Mouse (Mus musculus) neural tube, embryonic 10.5 days (tissue): ENCODE results near the gene Rpl9-ps6.
"Not testable (repeated sequence)": the region's sequence is repeated elsewhere in the genome, so short reads cannot be mapped to it uniquely, and the experiment has no call there.

Experiments
- DNase-seq: peaks from one replicate; pipeline ENCODE4 v3.0.0-alpha.2; 2017; ENCODE audit warnings: low spot score; ENCODE audit errors: extremely low spot score

The Rpl9-ps6 gene

DNA sequence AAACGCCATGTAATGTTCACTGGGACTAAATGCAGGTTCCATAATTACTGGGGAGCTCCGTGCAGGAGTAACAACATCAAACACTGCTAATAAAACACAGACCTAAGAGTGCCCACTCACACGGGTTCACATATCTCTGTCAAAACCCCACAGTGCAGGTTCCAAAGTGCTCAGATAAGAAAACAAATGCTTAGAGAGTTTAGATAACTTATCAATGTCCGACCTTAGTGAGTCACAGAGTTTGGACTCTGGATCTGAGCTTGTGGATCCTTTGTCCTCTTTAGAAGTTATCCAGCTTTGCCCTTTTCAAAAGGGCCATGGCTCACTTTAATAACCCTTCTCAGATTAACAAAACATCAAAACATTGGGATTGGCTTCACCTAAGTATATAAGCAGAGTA is 15.1 kb upstream of the Rpl9-ps6 start:
- DNase-seq: no peak

DNA sequence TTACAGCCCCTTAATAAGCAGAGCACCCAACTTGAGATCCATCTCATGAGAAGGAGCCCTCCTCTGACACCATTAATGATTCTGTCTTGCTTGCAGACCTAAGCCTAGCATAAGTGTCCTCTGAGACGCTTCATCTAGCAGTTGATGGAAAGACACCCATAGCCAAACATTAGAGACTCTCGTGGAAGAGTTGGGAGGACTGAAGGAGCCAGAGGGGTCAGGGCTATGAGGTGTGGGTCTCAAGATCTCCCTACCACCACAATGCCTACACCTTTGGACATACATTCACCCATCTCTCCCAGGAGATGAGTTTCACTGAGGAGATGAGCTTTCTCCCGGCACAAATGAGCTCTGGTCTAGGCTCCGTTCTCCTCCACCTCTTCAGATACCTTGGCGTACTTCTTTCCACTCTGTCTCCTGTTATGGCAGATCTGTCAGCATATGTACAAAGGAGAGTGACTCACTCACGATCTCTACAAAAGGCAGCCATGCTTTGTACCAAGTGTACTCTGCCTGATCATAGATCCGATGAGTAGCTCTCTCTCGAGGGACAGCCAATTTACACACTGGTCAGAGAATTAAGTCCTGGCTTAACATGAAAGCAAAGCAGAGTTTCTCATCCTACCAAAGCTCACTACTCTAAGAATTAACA is 14.5 kb upstream of the Rpl9-ps6 start:
- DNase-seq: no peak

DNA sequence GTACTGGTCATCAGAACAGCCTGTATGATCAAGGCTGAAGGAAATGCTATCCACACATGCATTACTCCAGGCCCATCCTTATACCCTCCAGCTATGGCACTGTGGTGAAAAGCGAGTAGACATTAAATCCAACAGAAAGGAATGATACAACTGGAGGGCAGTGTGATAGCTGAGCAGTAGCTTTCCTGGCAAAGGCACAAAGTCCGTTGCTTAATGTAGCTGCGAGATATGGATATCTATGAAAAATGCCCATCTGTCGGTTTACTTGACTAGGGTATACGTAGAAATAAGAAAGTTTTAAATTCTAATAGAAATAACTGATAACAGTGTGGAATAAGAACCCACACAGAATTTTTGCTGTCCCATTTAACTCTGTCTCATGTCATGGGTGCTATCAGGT is 13.9 kb upstream of the Rpl9-ps6 start:
- no peak for DNase-seq

DNA sequence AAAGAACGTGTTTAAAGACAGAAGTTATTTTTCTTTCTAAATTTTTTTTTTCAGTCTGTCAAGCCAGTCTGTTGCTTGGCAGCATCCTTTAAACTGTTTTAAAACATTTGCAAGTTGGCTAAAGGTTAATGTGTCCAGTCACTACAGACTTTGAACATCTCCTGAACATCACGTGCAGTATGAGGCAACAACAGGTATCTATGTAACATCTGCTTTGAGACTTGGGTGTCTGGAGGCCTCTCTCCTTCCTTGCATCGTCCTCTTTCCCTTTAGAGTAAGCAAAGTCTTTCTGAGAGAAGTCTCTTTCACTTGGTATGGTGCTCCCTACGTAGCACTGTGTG is 10.3 kb upstream of the Rpl9-ps6 start:
- no peak for DNase-seq

DNA sequence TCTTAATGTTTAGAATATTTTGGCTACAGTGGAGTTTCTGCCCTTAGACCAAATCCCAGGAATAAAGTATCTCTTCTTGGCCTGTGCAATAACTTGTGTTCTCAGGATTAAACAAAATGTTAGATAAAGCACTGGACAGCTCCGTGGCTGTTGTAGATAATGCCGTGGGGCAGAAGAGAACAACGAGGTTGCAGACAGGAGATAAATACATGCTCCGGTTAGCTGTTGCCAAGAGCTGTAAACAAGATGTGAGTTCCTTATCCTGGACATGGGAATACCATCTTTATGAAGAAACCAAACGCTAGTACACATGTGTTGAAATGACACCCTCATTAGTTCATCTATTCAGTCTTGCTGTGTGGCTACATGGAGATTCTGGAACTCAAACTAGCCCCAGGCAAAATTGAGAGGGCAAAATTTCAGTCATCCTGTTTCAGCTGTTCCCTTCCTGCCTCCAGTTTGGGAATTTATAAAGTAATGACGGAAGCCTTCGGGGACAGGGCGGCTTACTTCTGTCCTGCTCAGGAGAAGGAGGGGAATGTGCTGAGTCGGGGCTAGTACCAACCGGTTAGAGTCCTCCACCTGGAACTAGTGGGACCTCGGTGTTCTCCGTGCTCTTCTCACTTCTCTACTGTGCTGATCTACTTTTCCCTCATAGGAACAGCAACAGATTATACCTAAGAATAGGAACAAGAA is 9.8 kb upstream of the Rpl9-ps6 start:
- no peak for DNase-seq

DNA sequence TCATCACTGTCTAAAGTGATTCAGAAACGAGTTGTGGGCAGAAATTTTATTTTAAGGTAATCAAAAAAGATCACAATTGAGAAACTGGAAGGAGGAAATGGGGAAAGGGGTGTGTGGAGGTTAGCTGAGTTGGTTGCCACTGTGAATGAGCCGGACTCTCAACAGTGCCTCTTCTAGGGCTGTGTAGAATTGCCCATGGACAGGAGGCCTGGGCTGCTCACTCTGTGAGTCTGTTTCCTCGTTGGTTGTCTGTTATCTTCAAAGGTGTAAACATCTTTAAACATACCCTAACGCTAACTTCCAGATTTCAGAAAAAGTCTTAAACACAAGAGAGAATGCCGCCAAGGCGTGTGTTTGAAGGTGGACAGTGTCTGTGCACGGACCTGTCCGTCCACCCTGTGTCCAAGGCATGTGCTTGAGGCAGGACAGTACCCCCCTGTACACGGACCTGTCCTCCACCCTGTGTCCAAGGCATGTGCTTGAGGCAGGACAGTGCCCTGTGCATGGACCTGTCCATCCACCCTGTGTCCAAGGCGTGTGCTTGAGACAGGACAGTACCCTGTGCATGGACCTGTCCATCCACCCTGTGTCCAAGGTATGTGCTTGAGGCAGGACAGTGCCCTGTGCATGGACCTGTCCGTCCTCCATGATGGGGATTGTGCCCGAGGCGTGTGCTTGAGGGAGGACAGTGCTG is 4.3 kb upstream of the Rpl9-ps6 start:
- DNase-seq: no peak

DNA sequence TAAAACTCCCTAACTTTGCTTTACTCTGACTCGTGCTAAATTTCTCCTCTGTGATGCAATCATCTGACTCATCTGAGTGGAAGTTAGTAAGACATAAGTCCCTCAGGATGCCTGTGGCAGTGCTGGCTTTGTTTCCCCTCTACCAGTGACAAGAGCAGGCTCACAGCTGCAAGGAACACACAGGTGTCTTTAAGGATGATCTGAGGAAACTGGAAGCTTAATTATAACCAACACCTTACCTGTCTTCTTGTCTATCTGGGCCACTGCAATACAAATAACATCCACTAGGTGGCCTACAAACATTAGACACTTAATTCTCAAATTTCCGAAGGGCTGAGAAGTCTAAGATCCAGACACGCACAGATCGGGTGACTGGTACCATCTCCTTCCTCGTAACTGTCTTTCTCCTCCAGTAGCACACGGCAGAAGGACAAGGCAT is 3.7 kb upstream of the Rpl9-ps6 start:
- DNase-seq: peak; percentile 15

DNA sequence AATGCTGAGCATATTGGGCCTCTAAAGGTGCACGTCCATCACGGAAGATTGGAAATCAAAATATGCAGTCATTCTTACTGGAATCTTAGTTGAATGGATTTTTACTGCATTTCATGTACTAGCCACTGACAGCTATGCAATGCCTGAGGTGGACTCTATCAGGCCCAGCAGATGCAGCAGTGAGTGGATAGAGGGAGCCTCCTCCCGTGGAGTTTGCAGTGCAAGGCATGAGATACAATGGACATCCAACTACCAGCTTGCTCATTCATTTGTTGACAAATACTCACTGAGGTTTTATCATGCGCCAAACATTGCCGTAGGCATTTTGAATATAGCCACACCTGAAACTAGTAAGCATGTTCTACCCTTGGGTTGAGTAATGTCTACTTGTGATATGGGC is 947 bp upstream of the Rpl9-ps6 start:
- DNase-seq: no peak

DNA sequence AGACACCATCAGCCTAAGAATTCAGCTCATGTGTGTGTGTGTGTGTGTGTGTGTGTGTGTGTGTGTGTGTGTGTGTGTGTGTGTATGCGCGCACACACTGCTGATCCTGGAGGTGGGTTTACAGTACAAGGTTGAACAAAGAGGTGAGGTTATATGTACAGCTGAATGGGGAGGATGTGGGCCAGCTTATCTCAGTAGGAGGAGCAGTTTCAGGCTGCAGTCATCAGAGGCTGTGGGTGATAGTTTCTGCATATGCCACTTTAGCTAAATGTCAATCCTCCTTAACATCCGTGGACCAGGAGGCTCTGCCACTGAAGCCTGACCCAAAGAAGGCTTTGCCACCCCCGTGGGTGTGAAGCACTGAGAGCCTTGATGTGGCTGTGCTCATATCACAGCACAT is 1.1 kb downstream of the Rpl9-ps6 start:
- no peak for DNase-seq

DNA sequence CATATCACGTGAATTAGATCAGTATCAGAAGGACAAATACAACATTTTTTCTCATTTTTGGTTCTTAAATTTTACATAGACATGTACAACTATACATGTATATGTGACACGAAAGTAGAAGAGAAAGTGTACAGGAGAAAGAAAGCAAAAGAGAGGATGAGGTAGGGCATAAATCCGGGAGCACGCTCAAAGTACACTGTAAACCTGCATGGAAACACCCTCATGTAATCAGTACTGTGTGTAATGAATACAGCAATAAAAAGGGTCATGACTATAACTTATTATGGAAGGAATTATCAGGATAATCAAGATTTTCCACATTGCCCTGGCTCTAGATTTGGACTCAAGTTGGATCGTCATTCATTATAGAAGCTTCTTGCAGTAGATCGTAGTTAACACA is 3.3 kb downstream of the Rpl9-ps6 start:
- no peak for DNase-seq

DNA sequence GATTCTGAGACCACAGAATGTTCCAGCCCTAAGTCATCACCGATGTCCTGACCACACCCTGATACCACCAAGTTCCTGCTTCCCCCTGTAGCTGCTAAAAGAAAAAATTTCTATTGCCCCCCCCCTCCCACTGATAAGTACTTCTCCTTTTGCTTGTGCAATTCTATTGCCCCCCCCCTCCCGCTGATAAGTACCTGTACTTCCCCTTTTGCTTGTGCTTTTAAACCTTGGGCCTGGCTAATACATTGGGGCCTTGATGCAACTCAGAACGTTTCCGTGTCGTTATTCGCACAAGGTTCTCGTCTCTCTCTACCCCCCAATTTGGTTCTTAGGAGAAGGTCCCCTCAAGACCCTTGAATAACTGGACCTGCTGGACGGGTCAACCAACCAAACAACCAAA is 8.7 kb downstream of the Rpl9-ps6 start:
- not testable (repeated sequence) for DNase-seq

DNA sequence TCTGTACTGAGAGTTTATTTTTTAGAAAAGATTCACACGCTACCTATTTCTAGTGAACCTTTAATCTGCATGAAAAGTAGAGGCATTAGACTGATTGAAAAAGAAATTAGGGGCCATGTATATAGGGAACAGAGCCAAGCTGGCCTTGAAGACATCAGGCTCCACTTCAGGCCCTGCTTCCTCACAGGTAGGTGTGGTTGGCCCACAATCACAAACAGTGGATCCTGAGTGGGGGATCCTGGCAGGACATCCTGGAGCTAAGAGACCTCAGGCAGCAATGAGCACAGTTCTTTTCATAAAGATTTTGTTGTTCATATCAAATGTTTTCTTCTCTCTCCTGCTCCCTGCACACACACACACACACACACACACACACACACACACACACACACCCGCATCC is 9.6 kb downstream of the Rpl9-ps6 start:
- no peak for DNase-seq

DNA sequence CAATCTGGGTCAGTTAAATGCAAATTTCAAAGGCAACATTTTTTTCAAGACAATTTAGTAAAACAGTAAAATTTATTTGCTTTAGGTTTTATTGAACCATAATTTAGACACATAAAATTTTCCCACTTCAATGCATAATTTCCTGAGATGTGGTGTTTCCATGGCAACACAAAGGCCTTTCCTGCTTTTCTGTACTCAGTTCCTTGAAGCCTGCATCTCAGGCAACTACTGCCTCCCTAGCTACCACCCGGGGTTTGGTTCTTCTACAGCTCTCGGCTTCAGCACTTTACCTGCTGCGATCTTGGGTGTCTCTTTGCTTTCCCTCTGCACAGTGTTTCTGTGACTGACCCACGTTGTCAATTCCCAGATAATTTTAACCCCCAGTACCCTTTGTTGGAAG is 14.1 kb downstream of the Rpl9-ps6 start:
- DNase-seq: no peak

DNA sequence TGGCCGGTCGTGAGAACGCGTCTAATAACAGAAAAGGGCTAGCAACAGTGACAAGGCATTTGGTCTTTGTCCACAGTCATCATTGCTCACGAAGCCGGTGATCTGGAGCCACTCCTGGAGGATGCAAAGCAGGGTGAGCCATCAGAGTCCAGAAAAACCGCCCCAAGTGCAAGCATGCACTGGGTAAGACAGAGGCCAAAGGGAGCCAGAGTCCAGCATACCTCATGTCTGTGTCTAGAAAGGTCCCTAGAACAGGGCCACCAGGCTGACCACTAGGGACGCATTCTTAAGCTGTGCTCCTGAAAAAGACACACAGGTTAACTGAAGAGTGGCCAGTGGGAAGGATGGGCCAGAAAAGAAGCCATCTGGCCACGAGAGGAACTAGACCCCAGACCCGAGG is 17.4 kb downstream of the Rpl9-ps6 start:
- no peak for DNase-seq

DNA sequence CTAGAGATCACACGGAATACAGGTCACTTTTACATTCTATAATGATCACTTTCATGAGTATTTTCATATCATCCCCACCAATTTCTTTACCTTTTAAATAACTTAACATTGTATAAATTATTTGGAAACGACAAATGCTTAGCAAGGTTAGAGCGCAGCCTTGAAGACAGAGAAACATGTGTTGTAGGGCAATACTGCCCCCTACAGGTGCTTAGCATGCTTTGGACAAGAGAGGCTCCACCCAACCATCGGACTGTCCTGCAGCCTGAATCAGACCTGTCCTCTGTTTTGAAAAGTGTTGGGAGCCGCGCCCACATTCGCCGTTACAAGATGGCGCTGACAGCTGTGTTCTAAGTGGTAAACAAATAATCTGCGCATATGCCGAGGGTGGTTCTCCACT is 24.8 kb downstream of the Rpl9-ps6 start:
- no peak for DNase-seq

DNA sequence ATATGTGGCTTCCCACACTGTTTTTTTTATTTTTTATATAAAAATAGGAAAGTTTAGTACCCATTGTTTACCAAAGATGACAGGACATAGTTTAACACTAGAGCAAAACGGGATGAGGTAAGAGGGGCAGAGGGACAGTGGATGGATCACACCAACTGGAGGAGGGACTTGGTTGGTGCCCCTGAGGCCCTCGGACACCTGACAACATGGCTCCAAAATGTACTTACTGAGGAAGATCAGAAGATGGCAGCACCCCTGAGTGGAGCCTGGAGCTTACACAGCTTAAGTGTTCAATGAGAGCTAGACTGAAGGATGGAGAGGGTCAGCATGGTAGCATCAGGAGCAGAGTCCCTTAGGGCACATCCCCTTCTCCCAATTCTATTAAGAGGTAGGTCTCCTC is 27.0 kb downstream of the Rpl9-ps6 start:
- DNase-seq: no peak

DNA sequence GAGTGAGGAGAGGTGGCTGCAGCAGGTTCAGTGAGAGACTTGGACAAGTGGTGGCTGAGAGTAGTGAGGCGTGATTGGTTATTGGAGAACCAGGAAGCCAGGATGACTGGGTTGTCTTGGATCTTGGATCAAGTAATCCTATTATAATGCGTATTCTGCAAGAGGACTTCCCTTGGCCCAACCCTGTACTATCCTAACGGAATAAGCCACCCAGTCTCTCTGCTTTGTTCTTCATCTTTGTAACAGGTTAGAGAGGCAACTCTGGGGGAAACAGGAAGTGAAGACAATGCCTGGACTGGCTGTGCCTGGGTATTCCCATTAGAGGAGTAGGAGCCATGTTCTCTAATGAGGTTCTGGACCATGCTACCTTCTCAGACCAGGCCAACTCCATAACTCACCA is 40.5 kb downstream of the Rpl9-ps6 start:
- DNase-seq: no peak

DNA sequence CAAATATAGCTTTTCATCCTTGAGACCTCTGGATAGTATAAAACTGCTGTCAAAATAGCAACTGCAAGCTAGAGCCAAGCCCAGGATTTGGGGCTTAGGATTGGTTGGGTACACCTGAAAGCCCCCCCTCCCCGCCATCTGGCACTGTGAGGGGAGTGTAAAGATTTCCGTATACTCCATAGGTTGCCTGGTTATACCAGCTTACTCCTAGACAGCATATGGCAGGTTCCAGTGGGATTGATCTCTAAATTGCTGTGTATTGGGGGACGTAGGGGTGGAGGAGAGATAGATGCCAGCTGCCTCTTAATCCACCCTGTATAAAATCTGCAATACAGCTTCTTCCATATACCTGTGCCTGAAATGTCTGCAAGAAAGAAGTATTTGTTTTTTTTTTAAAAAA is 41.7 kb downstream of the Rpl9-ps6 start:
- no peak for DNase-seq

DNA sequence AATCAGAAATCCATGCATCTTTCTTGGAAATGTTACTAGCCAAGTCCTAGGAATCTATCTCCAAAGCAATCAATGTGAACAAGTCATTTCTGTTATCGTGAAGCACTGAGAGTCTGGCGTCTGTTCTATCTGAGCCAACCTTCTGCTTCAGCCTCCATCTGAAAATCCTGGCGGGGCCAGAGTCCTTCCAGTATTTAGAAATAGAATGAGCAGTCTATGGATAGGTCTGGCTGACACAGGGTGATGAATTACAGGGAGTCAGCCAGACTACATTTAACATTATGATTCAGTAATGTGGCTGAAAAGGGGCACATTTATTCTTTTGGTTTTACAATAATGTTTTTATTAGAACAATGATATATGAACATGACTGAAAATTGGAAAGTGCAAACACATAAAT is 47.3 kb downstream of the Rpl9-ps6 start:
- no peak for DNase-seq

DNA sequence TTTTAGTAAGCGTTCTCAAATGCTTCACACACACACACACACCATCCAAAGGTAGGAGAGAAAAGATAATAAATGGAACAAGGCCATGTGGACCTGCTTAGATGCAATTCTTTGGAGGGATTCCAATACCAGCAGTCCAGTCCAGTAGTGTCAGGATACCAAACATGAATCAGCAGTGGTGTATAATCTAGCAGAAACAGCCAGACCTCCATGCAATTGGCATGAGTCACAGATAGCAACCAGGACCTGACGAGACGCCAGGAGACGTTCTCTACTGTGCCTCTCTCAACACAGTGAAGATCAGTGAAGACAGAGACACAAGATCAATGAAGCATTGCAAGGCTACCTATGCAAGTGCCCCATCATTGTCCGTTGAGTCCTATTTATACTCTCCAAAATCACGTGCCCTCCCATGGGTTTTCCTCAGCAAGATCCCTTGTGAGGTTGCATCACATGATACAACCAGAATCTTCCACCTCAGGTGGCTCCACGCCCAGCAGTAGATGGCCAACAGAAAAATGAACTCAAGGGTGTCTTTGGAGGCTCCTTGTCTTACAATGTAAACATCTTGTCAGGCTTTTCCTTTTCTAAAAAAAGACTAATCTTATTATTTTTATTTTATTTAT is 49.6 kb downstream of the Rpl9-ps6 start:
- DNase-seq: no peak
